Mouse (Mus musculus): ENCODE data around the gene Pcgf6. TPM values are rescaled to one million over a fixed set of nuclear protein-coding genes. Genes with fewer than 3 reads are reported as not detected.
"Not testable (repeated sequence)": the region's sequence is repeated elsewhere in the genome, so short reads cannot be mapped to it uniquely, and the experiment has no call there.

The Pcgf6 gene
- total and polyA plus RNA-seq, 2 experiments from 2014 or later: 3.3 to 4.1 TPM

- Histone ChIP-seq H3K4me1 (ENCODE audit: control insufficient read depth, insufficient read depth) (no peaks in the 10 kb centered on the region), H3K36me3 (replicated peaks; ENCODE audit: control insufficient read depth, insufficient read depth, low read length) (no peaks in the 10 kb centered on the region), H3K4me2 (ENCODE audit: low read depth, low read length) (no peak overlapping the region), H3K27me3 (ENCODE audit: control insufficient read depth, insufficient read depth, low read length) (no peaks in the 10 kb centered on the region), H3K27ac (ENCODE audit: low read depth) (no peak overlapping the region), H3K9ac (replicated peaks; ENCODE audit: low read depth, low read length) (no peak overlapping the region), H3K9me3 (replicated peaks; ENCODE audit: control insufficient read depth, low read length) (no peaks in the 10 kb centered on the region), H3K4me3 (ENCODE audit: low read depth, low read length) (no peak overlapping the region)
- 63% methylated on average over 8 of the region's 8 CpGs for WGBS
- TF ChIP-seq EP300 (IDR thresholded peaks at IDR 0.05; ENCODE audit: low read depth): no peak
- TF ChIP-seq CTCF (IDR thresholded peaks at IDR 0.05; ENCODE audit: low read depth): no peak
- DNase-seq (ENCODE audit: low spot score): no peak
- ATAC-seq (ENCODE audit: insufficient read depth, low read depth): no peak
Measured at GRCm38 (mm10) chr19:46998168-46998870, 52.4 kb downstream of the Pcgf6 start.

- DNase-seq (ENCODE audit: low spot score) (no peak), ATAC-seq (ENCODE audit: insufficient read depth, low read depth) (no peak)
- Histone ChIP-seq H3K9me3 (replicated peaks; ENCODE audit: control insufficient read depth, low read length) (no peaks in the 10 kb centered on the region), H3K4me3 (ENCODE audit: low read depth, low read length) (no peak overlapping the region), H3K27ac (ENCODE audit: low read depth) (no peak overlapping the region), H3K4me2 (ENCODE audit: low read depth, low read length) (no peak overlapping the region), H3K9ac (replicated peaks; ENCODE audit: low read depth, low read length) (no peak overlapping the region), H3K4me1 (ENCODE audit: control insufficient read depth, insufficient read depth) (no peaks in the 10 kb centered on the region), H3K27me3 (ENCODE audit: control insufficient read depth, insufficient read depth, low read length) (no peaks in the 10 kb centered on the region), H3K36me3 (replicated peaks; ENCODE audit: control insufficient read depth, insufficient read depth, low read length) (no peaks in the 10 kb centered on the region)
- WGBS: 64% methylated on average over 9 of the region's 9 CpGs
- TF ChIP-seq EP300 (IDR thresholded peaks at IDR 0.05; ENCODE audit: low read depth) (no peak), CTCF (IDR thresholded peaks at IDR 0.05; ENCODE audit: low read depth) (no peak)
Measured at GRCm38 (mm10) chr19:46996095-46996494, 54.6 kb downstream of the Pcgf6 start.

GRCm38 (mm10) chr19:46992329-46992728 lies 58.4 kb downstream of the Pcgf6 start:
- not testable (repeated sequence) for H3K36me3 ChIP-seq (replicated peaks; ENCODE audit: control insufficient read depth, insufficient read depth, low read length); H3K27me3 ChIP-seq (ENCODE audit: control insufficient read depth, insufficient read depth, low read length); H3K9ac ChIP-seq (replicated peaks; ENCODE audit: low read depth, low read length)

GRCm38 (mm10) chr19:46991145-46991544 lies 59.6 kb downstream of the Pcgf6 start:
- 0 out of 2 replicates have a peak, but pooled peaks cover 4% of the 10 kb centered on the region for H3K4me1 ChIP-seq (ENCODE audit: control insufficient read depth, insufficient read depth)
- WGBS: 6% methylated on average over 5 of the region's 5 CpGs
- TF ChIP-seq CTCF (IDR thresholded peaks at IDR 0.05; ENCODE audit: low read depth): peak; percentile 98
- no peak for TF ChIP-seq EP300 (IDR thresholded peaks at IDR 0.05; ENCODE audit: low read depth)
- no peaks in the 10 kb centered on the region for H3K36me3 ChIP-seq (replicated peaks; ENCODE audit: control insufficient read depth, insufficient read depth, low read length)
- no peak overlapping the region for H3K4me2 ChIP-seq (ENCODE audit: low read depth, low read length)
- H3K27ac ChIP-seq (ENCODE audit: low read depth): no peak overlapping the region
- DNase-seq (ENCODE audit: low spot score) (peak; percentile 80), ATAC-seq (ENCODE audit: insufficient read depth, low read depth) (peak; percentile 82)
- H3K27me3 ChIP-seq (ENCODE audit: control insufficient read depth, insufficient read depth, low read length): no peaks in the 10 kb centered on the region
- H3K4me3 ChIP-seq (ENCODE audit: low read depth, low read length): no peak overlapping the region
- H3K9me3 ChIP-seq (replicated peaks; ENCODE audit: control insufficient read depth, low read length): no peaks in the 10 kb centered on the region
- H3K9ac ChIP-seq (replicated peaks; ENCODE audit: low read depth, low read length): no peak overlapping the region

More at GRCm38 (mm10) chr19:46992329-46992728, 58.4 kb downstream of the Pcgf6 start:
- not testable (repeated sequence) for H3K4me2 ChIP-seq (ENCODE audit: low read depth, low read length); H3K9me3 ChIP-seq (replicated peaks; ENCODE audit: control insufficient read depth, low read length); H3K4me3 ChIP-seq (ENCODE audit: low read depth, low read length); H3K27ac ChIP-seq (ENCODE audit: low read depth); H3K4me1 ChIP-seq (ENCODE audit: control insufficient read depth, insufficient read depth); DNase-seq (ENCODE audit: low spot score); ATAC-seq (ENCODE audit: insufficient read depth, low read depth)
- 54% methylated on average over 4 of the region's 4 CpGs for WGBS

- not testable (repeated sequence) for H3K27ac ChIP-seq (ENCODE audit: low read depth); H3K36me3 ChIP-seq (replicated peaks; ENCODE audit: control insufficient read depth, insufficient read depth, low read length); H3K27me3 ChIP-seq (ENCODE audit: control insufficient read depth, insufficient read depth, low read length); H3K4me2 ChIP-seq (ENCODE audit: low read depth, low read length); H3K4me3 ChIP-seq (ENCODE audit: low read depth, low read length); H3K9me3 ChIP-seq (replicated peaks; ENCODE audit: control insufficient read depth, low read length); DNase-seq (ENCODE audit: low spot score); H3K9ac ChIP-seq (replicated peaks; ENCODE audit: low read depth, low read length); H3K4me1 ChIP-seq (ENCODE audit: control insufficient read depth, insufficient read depth); ATAC-seq (ENCODE audit: insufficient read depth, low read depth)
- WGBS: 72% methylated on average over 8 of the region's 8 CpGs
Measured at GRCm38 (mm10) chr19:46990625-46991024, 60.1 kb downstream of the Pcgf6 start.

DNA sequence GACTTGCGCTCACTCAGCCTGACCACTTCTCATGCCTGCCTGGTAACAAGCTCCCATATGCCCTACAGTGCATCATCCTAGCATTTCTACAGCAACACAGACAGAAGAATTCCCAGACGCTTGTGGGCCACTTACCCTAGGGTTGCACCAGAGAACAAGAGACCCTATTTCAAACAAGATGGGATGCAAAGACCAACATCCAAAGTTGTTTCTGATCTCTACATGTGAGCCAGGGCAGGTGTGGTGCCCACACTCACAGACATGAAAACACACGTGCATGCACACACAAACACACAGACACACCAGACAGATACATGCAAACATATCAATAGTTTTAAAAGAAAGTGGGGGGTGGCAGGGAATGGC lies 60.6 kb downstream of the Pcgf6 start:
- 76% methylated on average over 3 of the region's 3 CpGs for WGBS
- Histone ChIP-seq H3K36me3 (replicated peaks; ENCODE audit: control insufficient read depth, insufficient read depth, low read length) (no peaks in the 10 kb centered on the region), H3K4me1 (ENCODE audit: control insufficient read depth, insufficient read depth) (0 out of 2 replicates have a peak, but pooled peaks cover 4% of the 10 kb centered on the region), H3K27me3 (ENCODE audit: control insufficient read depth, insufficient read depth, low read length) (no peaks in the 10 kb centered on the region), H3K4me2 (ENCODE audit: low read depth, low read length) (no peak overlapping the region), H3K27ac (ENCODE audit: low read depth) (no peak overlapping the region), H3K9me3 (replicated peaks; ENCODE audit: control insufficient read depth, low read length) (no peaks in the 10 kb centered on the region), H3K4me3 (ENCODE audit: low read depth, low read length) (no peak overlapping the region), H3K9ac (replicated peaks; ENCODE audit: low read depth, low read length) (no peak overlapping the region)
- TF ChIP-seq CTCF (IDR thresholded peaks at IDR 0.05; ENCODE audit: low read depth) (no peak), EP300 (IDR thresholded peaks at IDR 0.05; ENCODE audit: low read depth) (no peak)
- DNase-seq (ENCODE audit: low spot score) (no peak), ATAC-seq (ENCODE audit: insufficient read depth, low read depth) (no peak)

Measured in heart, postnatal 0 days (tissue).